ENCODE assay signal across 14 mouse cellular contexts in the genomic region with DNA sequence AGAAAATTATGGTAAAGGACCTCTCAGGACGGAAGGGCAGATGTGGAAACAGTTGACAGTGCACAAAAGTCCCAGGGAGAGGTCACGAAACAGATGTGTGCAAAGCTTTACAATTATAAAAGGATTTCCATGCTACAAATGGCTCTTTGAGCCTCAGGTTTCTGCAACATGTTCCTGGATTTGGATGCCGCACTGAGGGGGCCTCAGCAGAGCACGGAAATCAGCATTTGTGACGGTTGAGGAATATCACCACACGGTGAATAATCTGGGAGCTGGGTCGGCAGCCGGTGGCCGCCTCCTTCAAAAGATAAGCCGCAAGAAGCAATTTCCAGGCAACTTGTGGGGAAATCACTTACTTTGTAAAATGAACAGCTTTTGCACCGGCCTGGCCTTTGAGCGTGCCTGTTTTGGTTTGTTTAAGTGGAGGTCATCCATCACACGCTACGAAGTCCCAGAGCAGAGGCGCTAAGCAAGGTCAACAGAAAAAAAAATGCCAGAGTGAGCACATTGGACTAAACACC.
DNase-seq lines count a peak whose midpoint lies in the region; ATAC-seq and TF ChIP-seq lines count a peak whose summit lies in the region.
"Had no signal": no experiment of that assay in that cellular context is flagged by ENCODE, and none has a peak within 500 bp of the region (broad histone marks: within the 10 kb centered on the region; RNA-seq: fewer than 3 reads in every experiment).

No protein-coding gene starts in this region.

- H3K36me3 ChIP-seq in heart, embryonic 12.5 days, result no peaks in the 10 kb centered on the region
- H3K36me3 ChIP-seq in lung, embryonic 14.5 days (ENCODE audit: insufficient read depth), result no peaks in the 10 kb centered on the region
- H3K36me3 ChIP-seq in embryonic facial prominence, embryonic 12.5 days, result no peaks in the 10 kb centered on the region
- no peaks in the 10 kb centered on the region for H3K36me3 ChIP-seq in limb, embryonic 14.5 days (ENCODE audit: control insufficient read depth, insufficient read depth, low read length)
- H3K36me3 ChIP-seq: G1E had no signal

- no peak for TF ChIP-seq CTCF in lung, embryonic 14.5 days (IDR thresholded peaks at IDR 0.05; ENCODE audit: low read depth)
- no peak for TF ChIP-seq CTCF in lung, adult 2 months (IDR thresholded peaks at IDR 0.05; ENCODE audit: insufficient read depth, low read length)

- H3K4me3 ChIP-seq in heart, embryonic 12.5 days, result no peak overlapping the region
- H3K4me3 ChIP-seq in lung, embryonic 14.5 days (ENCODE audit: low read depth, low read length), result no peak overlapping the region
- H3K4me3 ChIP-seq in lung, adult 2 months (replicated peaks; ENCODE audit: extremely low read depth, low read depth, low read length), result no peak overlapping the region
- no peak overlapping the region for H3K4me3 ChIP-seq in embryonic facial prominence, embryonic 12.5 days
- H3K4me3 ChIP-seq in limb, embryonic 14.5 days (replicated peaks; ENCODE audit: low read length), result no peak overlapping the region
- H3K4me3 ChIP-seq: myocyte had no signal

- intact Hi-C loops in heart, postnatal 14 days (cut with DNase I), result no loop called here

- no peaks in the 10 kb centered on the region for H3K9me3 ChIP-seq in heart, embryonic 12.5 days (replicated peaks)
- no peaks in the 10 kb centered on the region for H3K9me3 ChIP-seq in lung, embryonic 14.5 days (ENCODE audit: low read depth, low read length)
- no peaks in the 10 kb centered on the region for H3K9me3 ChIP-seq in embryonic facial prominence, embryonic 12.5 days
- no peaks in the 10 kb centered on the region for H3K9me3 ChIP-seq in limb, embryonic 14.5 days (ENCODE audit: control insufficient read depth, low read length)
- H3K9me3 ChIP-seq: G1E had no signal

- 0 out of 2 replicates have a peak, but pooled peaks cover 3% of the 10 kb centered on the region for H3K4me1 ChIP-seq in heart, embryonic 12.5 days (replicated peaks)
- no peaks in the 10 kb centered on the region for H3K4me1 ChIP-seq in lung, embryonic 14.5 days (ENCODE audit: insufficient read depth)
- no peaks in the 10 kb centered on the region for H3K4me1 ChIP-seq in lung, adult 2 months (ENCODE audit: control insufficient read depth, insufficient read depth, low read length)
- H3K4me1 ChIP-seq in embryonic facial prominence, embryonic 12.5 days, result peaks cover 37% of the 10 kb centered on the region
- peaks cover 18% of the 10 kb centered on the region for H3K4me1 ChIP-seq in limb, embryonic 14.5 days (ENCODE audit: control insufficient read depth, insufficient read depth, low read length)

- DNase-seq in heart, postnatal 14 days, result no peak
- peak; percentile 28 for DNase-seq in lung, embryonic 14.5 days
- DNase-seq in lung, adult 2 months, result no peak
- DNase-seq in limb, embryonic 14.5 days (ENCODE audit: low spot score), result peak; percentile 50
- no peak for DNase-seq in T-cell, adult 2 months (ENCODE audit: low spot score)
- no peak for DNase-seq in cerebellum, adult 18-20 months
- DNase-seq: cerebellum, postnatal 10 days; liver; lung, postnatal 36 days; retina, postnatal 1 day had no signal

- 42% methylated on average over 15 of the region's 15 CpGs for WGBS in heart, embryonic 12.5 days
- WGBS in lung, embryonic 14.5 days, result 8% methylated on average over 15 of the region's 15 CpGs
- WGBS in lung, adult 2 months, result 19% methylated on average over 15 of the region's 15 CpGs
- WGBS in embryonic facial prominence, embryonic 12.5 days, result 16% methylated on average over 15 of the region's 15 CpGs
- WGBS in limb, embryonic 14.5 days, result 21% methylated on average over 15 of the region's 15 CpGs

- H3K27me3 ChIP-seq in heart, embryonic 12.5 days (replicated peaks), result no peaks in the 10 kb centered on the region; the same call in 1 of the 2 replicates
- H3K27me3 ChIP-seq in lung, embryonic 14.5 days (ENCODE audit: insufficient read depth, low read length), result peaks cover 13% of the 10 kb centered on the region
- no peaks in the 10 kb centered on the region for H3K27me3 ChIP-seq in embryonic facial prominence, embryonic 12.5 days
- no peaks in the 10 kb centered on the region for H3K27me3 ChIP-seq in limb, embryonic 14.5 days (ENCODE audit: control insufficient read depth, insufficient read depth, low read length)

- 0 out of 2 replicates have a peak overlapping the region, but pooled peaks have one; percentile 9 for H3K4me2 ChIP-seq in heart, embryonic 12.5 days
- peak overlapping the region; percentile 4; the same call in 1 of the 2 replicates for H3K4me2 ChIP-seq in lung, embryonic 14.5 days
- H3K4me2 ChIP-seq in embryonic facial prominence, embryonic 12.5 days (replicated peaks), result peak overlapping the region; percentile 19
- H3K4me2 ChIP-seq in limb, embryonic 14.5 days (replicated peaks; ENCODE audit: low read depth, low read length, severe bottlenecking), result no peak overlapping the region

- no peak overlapping the region for H3K27ac ChIP-seq in heart, embryonic 12.5 days (ENCODE audit: poor library complexity, severe bottlenecking)
- H3K27ac ChIP-seq in lung, embryonic 14.5 days (ENCODE audit: low read depth), result no peak overlapping the region
- H3K27ac ChIP-seq in embryonic facial prominence, embryonic 12.5 days, result no peak overlapping the region
- H3K27ac ChIP-seq in limb, embryonic 14.5 days (replicated peaks; ENCODE audit: low read depth, low read length), result no peak overlapping the region

- no peak overlapping the region for H3K9ac ChIP-seq in heart, embryonic 12.5 days
- no peak overlapping the region for H3K9ac ChIP-seq in lung, embryonic 14.5 days
- no peak overlapping the region for H3K9ac ChIP-seq in embryonic facial prominence, embryonic 12.5 days
- no peak overlapping the region for H3K9ac ChIP-seq in limb, embryonic 14.5 days (ENCODE audit: low read depth, low read length, severe bottlenecking)

- no peak for TF ChIP-seq POLR2A in lung, adult 2 months (IDR thresholded peaks at IDR 0.05; ENCODE audit: borderline replicate concordance, extremely low read depth, low read depth, low read length)
- no peak for TF ChIP-seq POLR2A in limb, embryonic 14.5 days (IDR thresholded peaks at IDR 0.05; ENCODE audit: borderline replicate concordance, extremely low read depth, insufficient read depth, insufficient read length)

- no peak for ATAC-seq in heart, embryonic 12.5 days (ENCODE audit: insufficient number of reproducible peaks, low FRiP score)
- no peak for ATAC-seq in lung, embryonic 14.5 days (ENCODE audit: insufficient read depth)
- no peak for ATAC-seq in embryonic facial prominence, embryonic 12.5 days (ENCODE audit: insufficient number of reproducible peaks, insufficient read depth, low FRiP score, low TSS enrichment)
- ATAC-seq in limb, embryonic 14.5 days (ENCODE audit: low FRiP score, low read depth), result peak; percentile 79; the same call in 1 of the 2 replicates

Comparison
In these comparisons a context has a peak if more than half of its experiments do, and no peak if none do; other contexts are left out.
1. DNase-seq: peak in lung, embryonic 14.5 days (single experiment) and limb, embryonic 14.5 days (single experiment); none in heart, postnatal 14 days (0 of 2), lung, adult 2 months (single experiment), T-cell, adult 2 months (single experiment) and cerebellum, adult 18-20 months (0 of 2).